Mouse (Mus musculus) embryonic facial prominence, embryonic 15.5 days (tissue): Measurements from ENCODE around the gene Clcnka. TPM values are rescaled to one million over a fixed set of nuclear protein-coding genes. Genes with fewer than 3 reads are reported as not detected.

Source experiments
- ATAC-seq: fragments of 200-750 bp; cut with Nextera tagmentation; 2 replicates; pipeline ENCODE4 v1.8.0; 2017; ENCODE audit warnings: low read depth, moderate TSS enrichment; ENCODE audit not compliant: insufficient number of reproducible peaks, low FRiP score, low TSS enrichment
- H3K27ac ChIP-seq: fragments of 300-500 bp; sonication (generic); replicated peaks from 2 replicates; pipeline ENCODE4 v1.5.1; 2015; ENCODE audit warnings: mild to moderate bottlenecking, inconsistent platforms
- H3K27me3 ChIP-seq: fragments of 300-500 bp; sonication (generic); 2 replicates; pipeline ENCODE4 v1.6.1; 2015; ENCODE audit warnings: inconsistent platforms
- H3K36me3 ChIP-seq: fragments of 300-500 bp; sonication (generic); 2 replicates; pipeline ENCODE4 v1.6.1; 2015; ENCODE audit warnings: mild to moderate bottlenecking, inconsistent platforms
- H3K4me1 ChIP-seq: fragments of 300-500 bp; sonication (generic); 2 replicates; pipeline ENCODE4 v1.6.1; 2015; ENCODE audit warnings: inconsistent platforms
- H3K4me2 ChIP-seq: fragments of 300-500 bp; sonication (generic); replicated peaks from 2 replicates; pipeline ENCODE4 v1.6.1; 2015; ENCODE audit warnings: mild to moderate bottlenecking, inconsistent platforms
- H3K4me3 ChIP-seq: fragments of 300-500 bp; sonication (generic); replicated peaks from 2 replicates; pipeline ENCODE4 v1.5.1; 2015; ENCODE audit warnings: mild to moderate bottlenecking, inconsistent platforms
- H3K9ac ChIP-seq: fragments of 300-500 bp; sonication (generic); 2 replicates; pipeline ENCODE4 v1.6.1; 2015; ENCODE audit warnings: inconsistent platforms
- H3K9me3 ChIP-seq: fragments of 300-500 bp; sonication (generic); replicated peaks from 2 replicates; pipeline ENCODE4 v1.6.1; 2016; ENCODE audit warnings: inconsistent platforms
- WGBS: fragments of 180-500 bp; shearing (Covaris S2); methylation state at CpG from one replicate; pipeline ENCODE4 v1.1.7; 2015; 5-methylcytosine and 5-hydroxymethylcytosine counted together
- polyA plus RNA-seq: library from polyadenylated mRNA; unstranded; fragments of >200 nt; fragmentation: Nextera tagmentation; extraction: Ambion mirVana; gene quantifications from 2 replicates; pipeline ENCODE4 v1.2.1, GENCODE M21; 2015

The Clcnka gene
- polyA plus RNA-seq, 1 experiment from 2014 or later, result 0.51 TPM

DNA sequence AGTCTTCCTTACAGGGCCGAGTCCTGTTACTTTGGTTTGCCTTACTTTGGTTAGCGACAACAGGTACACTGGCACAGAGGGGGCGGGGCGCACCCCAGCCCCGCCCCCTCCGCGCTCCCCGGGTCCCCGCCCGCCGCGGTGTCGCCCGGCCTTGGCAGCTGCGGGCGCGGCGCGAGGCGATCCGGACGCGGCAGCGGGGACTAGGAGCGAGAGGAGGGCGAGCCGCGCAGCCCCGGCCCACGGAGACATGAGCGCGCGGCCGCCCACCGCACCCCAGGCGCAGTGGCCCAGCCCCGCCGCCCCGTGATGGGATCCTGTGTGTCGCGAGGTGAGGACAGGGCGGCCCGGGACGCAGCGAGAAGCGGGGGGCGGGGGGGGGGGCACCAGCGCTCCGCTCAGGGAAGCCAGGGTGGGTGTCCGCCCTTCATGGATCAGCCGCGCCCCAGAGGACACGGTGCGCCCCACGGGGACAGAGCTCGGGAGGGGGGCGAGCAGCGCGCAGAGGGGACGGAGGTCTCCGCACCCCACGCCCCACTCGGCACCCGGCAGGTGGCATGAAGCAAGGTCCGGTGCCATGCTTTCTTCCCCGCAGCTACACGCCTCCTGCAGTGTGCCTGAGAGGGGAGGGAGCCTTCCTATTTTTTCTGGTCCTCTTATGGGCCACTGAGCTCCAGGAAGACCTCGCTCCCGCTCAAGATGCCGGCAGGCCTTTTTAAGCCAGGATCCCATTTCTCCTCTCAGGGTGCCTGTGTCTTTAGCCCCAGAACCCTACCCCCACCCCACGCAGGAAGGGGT is 30.3 kb downstream of the Clcnka start, which contains the start of gene Fam131c:
TSS of gene Fam131c (plus strand) at position 224 of the 795 bp plus-strand sequence.
- Histone ChIP-seq H3K9me3 (no peaks in the 10 kb centered on the region), H3K4me3 (peak within 1 kb of the TSS; percentile 55), H3K27me3 (peaks cover 54% of the 10 kb centered on the region), H3K27ac (no peak within 1 kb of the TSS), H3K9ac (peak within 1 kb of the TSS; percentile 42), H3K4me1 (peaks cover 10% of the 10 kb centered on the region), H3K4me2 (peak within 1 kb of the TSS; percentile 96), H3K36me3 (no peaks in the 10 kb centered on the region)
- ATAC-seq, result no peak
- WGBS, result 2% methylated on average over 46 of the region's 71 CpGs

DNA sequence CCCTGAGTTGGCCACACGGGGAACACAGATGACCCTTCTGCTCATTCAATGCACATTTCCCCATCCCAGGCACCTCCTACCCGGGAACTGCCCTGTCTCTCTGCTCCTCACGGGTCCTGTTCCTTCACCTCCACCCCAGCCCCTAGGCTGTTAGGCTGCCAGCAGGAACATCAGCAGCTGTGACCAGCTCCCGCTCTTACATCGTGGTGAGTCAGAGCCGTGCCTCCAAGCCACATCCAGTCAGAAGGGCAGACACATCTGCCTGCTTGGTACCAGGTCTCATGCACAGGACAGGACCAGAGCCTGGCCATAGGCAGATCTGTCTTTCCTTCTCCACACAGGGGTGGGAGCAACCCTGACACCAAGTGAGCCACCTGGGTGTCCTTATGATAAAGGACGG is 32.6 kb downstream of the Clcnka start:
- Histone ChIP-seq H3K4me1 (peaks cover 14% of the 10 kb centered on the region), H3K9me3 (no peaks in the 10 kb centered on the region), H3K4me2 (no peak overlapping the region), H3K36me3 (no peaks in the 10 kb centered on the region), H3K27me3 (peaks cover 54% of the 10 kb centered on the region), H3K9ac (no peak overlapping the region), H3K4me3 (no peak overlapping the region), H3K27ac (no peak overlapping the region)
- no peak for ATAC-seq
- WGBS, result 45% methylated on average over 7 of the region's 7 CpGs

DNA sequence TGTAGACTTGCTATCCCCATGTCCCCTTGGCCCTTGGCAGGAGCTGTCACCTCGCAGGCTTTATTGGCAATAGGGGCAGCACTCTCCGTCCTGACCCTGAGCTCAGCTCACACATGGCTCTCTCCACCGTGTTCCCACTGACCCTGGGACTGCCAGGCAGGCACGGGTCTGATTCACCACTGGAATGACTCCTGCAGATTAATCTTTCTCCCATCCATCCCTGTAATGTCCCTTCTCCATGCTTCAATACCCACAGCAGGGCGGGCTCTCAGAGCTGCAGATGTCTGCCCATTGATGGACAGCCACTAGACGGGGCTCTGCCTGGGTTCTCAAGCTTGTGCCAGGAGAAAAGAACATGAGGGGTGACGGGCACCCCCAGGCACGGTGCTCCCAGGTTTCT is 33.4 kb downstream of the Clcnka start:
- Histone ChIP-seq H3K9me3 (no peaks in the 10 kb centered on the region), H3K27ac (no peak overlapping the region), H3K4me2 (no peak overlapping the region), H3K4me3 (no peak overlapping the region), H3K36me3 (no peaks in the 10 kb centered on the region), H3K27me3 (peaks cover 54% of the 10 kb centered on the region), H3K9ac (no peak overlapping the region), H3K4me1 (peaks cover 17% of the 10 kb centered on the region)
- ATAC-seq, result no peak
- WGBS, result 61% methylated on average over 8 of the region's 8 CpGs

DNA sequence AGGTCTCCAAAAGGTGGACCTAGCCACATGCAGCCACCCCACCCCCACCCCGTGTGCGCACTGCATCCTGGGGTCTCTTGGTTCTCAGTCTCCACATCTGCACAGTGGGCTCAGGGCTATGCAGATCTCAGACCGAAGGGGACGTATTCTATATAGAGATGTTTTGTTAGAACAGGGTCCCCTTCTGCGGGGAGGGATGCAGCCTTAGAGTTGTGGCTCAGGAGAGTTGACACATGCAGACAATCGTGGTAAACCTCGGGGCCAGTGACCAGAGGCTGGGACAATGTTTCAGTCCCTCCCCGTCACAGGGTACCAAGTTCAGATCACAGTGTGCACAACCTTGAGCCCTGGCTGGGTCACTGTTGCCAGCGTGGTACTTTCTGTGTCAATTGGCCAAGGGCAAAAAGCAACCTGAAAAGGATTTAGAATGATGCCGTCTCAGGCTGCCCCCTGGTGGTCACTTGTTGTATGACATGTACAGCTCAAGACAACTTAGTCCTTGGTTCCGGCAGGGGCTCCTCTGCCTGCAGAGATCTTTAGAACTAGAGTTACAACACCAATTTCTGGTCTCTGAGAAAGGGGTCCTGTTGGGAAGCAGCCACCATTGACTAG is 35.5 kb downstream of the Clcnka start:
- peaks cover 44% of the 10 kb centered on the region for H3K27me3 ChIP-seq
- no peaks in the 10 kb centered on the region for H3K36me3 ChIP-seq
- H3K9ac ChIP-seq, result no peak overlapping the region
- H3K9me3 ChIP-seq, result no peaks in the 10 kb centered on the region
- 0 out of 2 replicates have a peak, but pooled peaks have one; percentile 26 for ATAC-seq
- peaks cover 23% of the 10 kb centered on the region for H3K4me1 ChIP-seq
- WGBS, result 24% methylated on average over 11 of the region's 11 CpGs
- no peak overlapping the region for H3K27ac ChIP-seq
- H3K4me3 ChIP-seq, result no peak overlapping the region
- H3K4me2 ChIP-seq, result no peak overlapping the region; the same call in 1 of the 2 replicates

DNA sequence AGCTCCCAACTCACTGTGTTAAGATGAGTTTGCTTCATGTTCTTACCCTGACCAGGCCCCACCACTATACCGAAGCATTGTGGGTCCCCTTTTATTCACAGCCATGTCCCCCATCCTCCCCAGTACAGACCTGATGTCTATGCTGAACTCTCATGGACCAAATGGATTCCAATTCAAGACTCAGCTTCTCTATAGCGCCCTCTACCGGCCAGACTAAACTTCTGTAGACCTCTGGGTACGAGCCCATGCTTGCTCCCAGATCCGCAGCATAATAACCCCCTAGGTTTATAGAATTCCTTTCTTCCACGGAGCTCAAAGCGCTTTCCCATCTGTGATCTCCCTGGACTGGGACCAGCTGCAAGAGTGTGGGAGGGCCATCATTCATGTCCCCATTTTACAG is 37.7 kb downstream of the Clcnka start:
- H3K4me3 ChIP-seq, result no peak overlapping the region
- no peaks in the 10 kb centered on the region for H3K36me3 ChIP-seq
- H3K27me3 ChIP-seq, result peaks cover 22% of the 10 kb centered on the region
- no peak overlapping the region for H3K27ac ChIP-seq
- H3K4me1 ChIP-seq, result peaks cover 19% of the 10 kb centered on the region
- no peaks in the 10 kb centered on the region for H3K9me3 ChIP-seq
- WGBS, result 27% methylated on average over 7 of the region's 7 CpGs
- no peak overlapping the region for H3K4me2 ChIP-seq
- no peak for ATAC-seq
- H3K9ac ChIP-seq, result no peak overlapping the region

DNA sequence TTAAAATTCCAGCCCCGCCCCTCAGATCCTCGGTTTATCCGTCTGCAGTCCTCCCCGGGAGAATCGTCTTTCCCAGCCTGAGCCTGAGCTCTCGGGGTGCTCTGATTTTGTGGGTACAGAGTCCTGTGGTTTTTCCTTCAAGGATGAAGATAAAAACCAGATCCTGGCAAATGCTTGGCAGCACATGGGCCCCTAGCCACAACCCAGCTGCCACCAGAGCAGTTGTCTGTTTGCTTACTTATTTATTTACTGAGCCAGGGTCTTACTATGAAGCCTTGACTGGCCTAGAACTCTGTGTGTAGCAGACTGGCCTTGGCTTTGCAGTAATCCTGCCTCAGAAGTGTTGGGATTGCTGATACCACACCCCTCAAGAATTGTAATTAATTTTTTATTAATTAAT is 39.3 kb downstream of the Clcnka start:
- peaks cover 20% of the 10 kb centered on the region for H3K4me1 ChIP-seq
- no peak overlapping the region for H3K9ac ChIP-seq
- ATAC-seq, result no peak
- H3K36me3 ChIP-seq, result no peaks in the 10 kb centered on the region
- no peak overlapping the region for H3K27ac ChIP-seq
- H3K9me3 ChIP-seq, result no peaks in the 10 kb centered on the region
- no peak overlapping the region for H3K4me2 ChIP-seq
- peaks cover 6% of the 10 kb centered on the region for H3K27me3 ChIP-seq
- H3K4me3 ChIP-seq, result no peak overlapping the region
- WGBS, result 67% methylated on average over 6 of the region's 6 CpGs

DNA sequence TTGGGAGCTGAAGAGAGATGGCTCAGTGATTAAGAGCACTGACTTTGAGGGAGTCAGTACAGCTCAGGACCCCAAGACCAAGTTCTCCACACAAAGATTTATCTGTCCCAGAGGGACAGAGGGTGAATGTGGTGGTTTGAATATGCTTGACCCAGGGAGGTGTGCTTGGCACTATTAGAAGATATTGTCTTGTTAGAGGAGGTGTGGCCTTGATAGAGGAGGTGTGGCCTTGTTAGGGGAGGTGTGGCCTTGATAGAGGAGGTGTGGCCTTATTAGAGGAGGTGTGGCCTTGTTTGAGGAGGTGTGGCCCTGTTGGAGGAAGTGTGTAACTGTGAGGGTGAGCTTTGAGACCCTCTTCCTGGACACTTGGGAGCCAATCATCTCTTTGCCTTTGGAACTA is 40.7 kb downstream of the Clcnka start:
- Histone ChIP-seq H3K36me3 (no peaks in the 10 kb centered on the region), H3K9ac (no peak overlapping the region), H3K4me3 (no peak overlapping the region), H3K4me2 (no peak overlapping the region), H3K4me1 (peaks cover 30% of the 10 kb centered on the region), H3K27ac (no peak overlapping the region), H3K9me3 (no peaks in the 10 kb centered on the region), H3K27me3 (no peaks in the 10 kb centered on the region)
- ATAC-seq, result no peak

DNA sequence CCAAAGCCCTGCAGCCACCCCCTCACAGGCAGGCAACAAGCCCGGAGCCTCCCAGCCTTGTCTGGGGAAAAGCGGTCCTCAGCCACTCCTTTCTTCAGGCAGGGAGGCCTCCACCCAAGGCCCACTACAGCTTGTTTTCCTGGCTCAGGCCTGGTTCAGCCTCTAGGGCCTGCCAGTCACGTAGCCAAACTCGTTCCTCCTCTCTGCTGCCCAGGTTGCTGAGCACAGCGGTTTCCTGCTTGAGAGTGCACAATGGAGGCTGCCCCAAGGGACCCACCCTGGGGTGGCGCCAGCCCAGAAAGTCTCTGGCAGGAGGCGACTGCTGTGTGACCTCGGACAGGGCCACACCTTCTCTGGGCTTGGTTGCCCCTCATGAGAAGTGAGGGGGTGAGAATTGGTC is 44.7 kb downstream of the Clcnka start:
- H3K4me2 ChIP-seq, result no peak overlapping the region
- no peaks in the 10 kb centered on the region for H3K9me3 ChIP-seq
- peaks cover 34% of the 10 kb centered on the region for H3K4me1 ChIP-seq
- H3K27me3 ChIP-seq, result no peaks in the 10 kb centered on the region
- no peaks in the 10 kb centered on the region for H3K36me3 ChIP-seq
- H3K4me3 ChIP-seq, result no peak overlapping the region
- H3K9ac ChIP-seq, result no peak overlapping the region
- no peak; the same call in 1 of the 2 replicates for ATAC-seq
- H3K27ac ChIP-seq, result peak overlapping the region; percentile 82
- 41% methylated on average over 8 of the region's 8 CpGs for WGBS

DNA sequence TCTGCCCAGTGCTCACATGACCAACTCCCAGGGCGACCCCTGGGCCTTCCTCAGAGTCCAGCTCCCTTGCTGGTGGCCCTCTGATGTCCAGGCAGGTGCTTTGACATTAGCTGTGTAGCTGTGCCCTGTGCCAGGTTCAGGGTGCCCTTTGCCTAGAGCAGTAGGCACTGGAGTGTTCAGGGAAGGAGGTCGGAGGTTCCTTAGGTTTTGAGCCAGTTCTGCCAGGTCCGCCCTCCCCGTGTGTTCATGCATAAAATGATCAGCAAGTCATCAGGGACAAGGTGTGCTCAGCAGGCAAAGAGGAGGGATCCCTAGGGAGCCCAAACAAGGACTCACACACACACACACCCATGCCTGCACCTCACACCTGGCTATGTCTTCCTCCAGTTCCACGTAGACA is 45.5 kb downstream of the Clcnka start:
- no peak overlapping the region for H3K4me2 ChIP-seq
- no peak overlapping the region for H3K9ac ChIP-seq
- 72% methylated on average over 5 of the region's 5 CpGs for WGBS
- no peak overlapping the region for H3K4me3 ChIP-seq
- peak overlapping the region; percentile 82; the same call in 1 of the 2 replicates for H3K27ac ChIP-seq
- ATAC-seq, result no peak
- H3K27me3 ChIP-seq, result no peaks in the 10 kb centered on the region
- no peaks in the 10 kb centered on the region for H3K9me3 ChIP-seq
- H3K36me3 ChIP-seq, result no peaks in the 10 kb centered on the region
- H3K4me1 ChIP-seq, result peaks cover 37% of the 10 kb centered on the region

DNA sequence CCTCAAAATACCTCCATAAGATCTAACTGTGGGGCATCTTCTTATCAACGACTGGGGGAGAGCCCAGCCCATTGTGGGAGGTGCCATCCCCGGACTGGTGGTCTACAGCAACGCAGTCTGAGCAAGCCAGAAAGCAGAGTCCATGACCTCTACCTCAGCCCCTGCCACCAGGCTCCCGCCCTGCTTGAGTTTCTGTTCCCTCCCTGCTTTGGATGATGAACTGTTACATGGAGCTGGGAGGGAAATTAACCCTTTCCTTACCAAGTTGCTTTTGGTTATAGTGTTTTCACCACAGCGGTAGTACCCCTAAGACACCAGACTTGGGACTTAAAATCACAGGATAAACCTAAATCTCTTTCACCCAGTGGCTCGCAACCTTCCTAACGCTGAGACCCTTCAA is 46.6 kb downstream of the Clcnka start:
- no peaks in the 10 kb centered on the region for H3K36me3 ChIP-seq
- no peak overlapping the region for H3K27ac ChIP-seq
- H3K4me3 ChIP-seq, result no peak overlapping the region
- peaks cover 44% of the 10 kb centered on the region for H3K4me1 ChIP-seq
- WGBS, result 58% methylated on average over 7 of the region's 7 CpGs
- H3K9me3 ChIP-seq, result no peaks in the 10 kb centered on the region
- H3K9ac ChIP-seq, result no peak overlapping the region
- no peak for ATAC-seq
- no peaks in the 10 kb centered on the region for H3K27me3 ChIP-seq
- no peak overlapping the region for H3K4me2 ChIP-seq

DNA sequence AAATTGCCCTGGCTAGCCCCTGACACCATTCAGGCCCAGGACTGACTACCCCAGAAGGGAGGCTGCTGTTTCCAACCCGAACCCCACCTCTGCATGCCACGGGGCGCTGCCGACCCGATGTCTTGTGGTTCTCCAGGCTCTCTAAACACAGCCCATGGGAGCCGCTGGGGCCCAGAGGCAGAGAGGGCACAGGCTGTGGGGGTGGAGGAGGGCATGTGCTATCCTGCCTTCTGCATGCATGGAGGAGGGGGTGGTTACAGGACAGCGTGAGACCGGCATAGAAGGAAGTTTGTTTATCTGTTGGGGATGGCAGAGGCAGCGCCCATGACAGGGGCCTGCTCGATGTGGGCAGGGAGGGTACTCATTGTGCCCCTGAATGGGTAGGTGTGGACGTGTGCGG is 48.5 kb downstream of the Clcnka start:
- Histone ChIP-seq H3K27me3 (no peaks in the 10 kb centered on the region), H3K9me3 (no peaks in the 10 kb centered on the region), H3K36me3 (no peaks in the 10 kb centered on the region), H3K9ac (no peak overlapping the region), H3K4me1 (peaks cover 44% of the 10 kb centered on the region), H3K27ac (no peak overlapping the region; the same call in 1 of the 2 replicates), H3K4me2 (no peak overlapping the region), H3K4me3 (no peak overlapping the region)
- 67% methylated on average over 12 of the region's 12 CpGs for WGBS
- ATAC-seq, result peak; percentile 43; the same call in 1 of the 2 replicates
